Mouse (Mus musculus) testis, adult 2 months (tissue): ENCODE measurements around the gene Asb7.

Experiments used
- CTCF ChIP-seq: fragments of 200-500 bp; IDR thresholded peaks from 2 replicates; pipeline ENCODE4 v1.5.1; 2012; ENCODE audit warnings: low read depth, mild to moderate bottlenecking, inconsistent platforms, low read length, moderate library complexity; ENCODE audit not compliant: control insufficient read depth, insufficient read depth, insufficient replicate concordance
- POLR2A ChIP-seq: fragments of 200-500 bp; IDR thresholded peaks from 2 replicates; pipeline ENCODE4 v1.6.1; 2012; ENCODE audit warnings: low read depth, mild to moderate bottlenecking, inconsistent platforms, low read length, moderate library complexity; ENCODE audit not compliant: control insufficient read depth

DNA sequence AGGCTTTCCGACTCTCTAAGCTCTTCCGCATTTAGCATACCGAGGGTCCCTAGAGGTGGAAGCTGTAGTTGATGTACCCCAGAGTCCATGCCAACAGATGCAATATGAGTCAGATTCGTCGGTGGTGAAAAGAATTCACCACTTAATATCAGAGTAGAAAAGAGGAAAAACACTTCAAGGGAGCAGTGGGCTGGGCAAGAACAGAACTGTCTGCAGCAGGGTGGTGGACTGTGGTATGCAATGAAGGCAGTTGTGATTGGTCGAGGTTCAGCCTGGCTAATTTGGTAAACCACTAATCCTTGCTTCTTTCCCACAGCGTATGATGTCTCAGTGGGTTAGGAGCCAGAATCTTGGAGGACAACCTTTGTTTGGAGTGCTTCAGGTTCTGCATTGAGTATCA is 13.3 kb upstream of the Asb7 start:
- TF ChIP-seq CTCF (no peak), POLR2A (no peak)
